Mouse (Mus musculus) c-Kit-positive CD71-positive TER-119-positive erythroid progenitor cells, embryonic 14.5 days (primary cell): ENCODE results near the gene Tas1r2.

Experiments
- DNase-seq: peaks from one replicate; pipeline ENCODE4 v3.0.0-alpha.2; 2013; ENCODE audit warnings: low spot score

Gene Tas1r2

DNA sequence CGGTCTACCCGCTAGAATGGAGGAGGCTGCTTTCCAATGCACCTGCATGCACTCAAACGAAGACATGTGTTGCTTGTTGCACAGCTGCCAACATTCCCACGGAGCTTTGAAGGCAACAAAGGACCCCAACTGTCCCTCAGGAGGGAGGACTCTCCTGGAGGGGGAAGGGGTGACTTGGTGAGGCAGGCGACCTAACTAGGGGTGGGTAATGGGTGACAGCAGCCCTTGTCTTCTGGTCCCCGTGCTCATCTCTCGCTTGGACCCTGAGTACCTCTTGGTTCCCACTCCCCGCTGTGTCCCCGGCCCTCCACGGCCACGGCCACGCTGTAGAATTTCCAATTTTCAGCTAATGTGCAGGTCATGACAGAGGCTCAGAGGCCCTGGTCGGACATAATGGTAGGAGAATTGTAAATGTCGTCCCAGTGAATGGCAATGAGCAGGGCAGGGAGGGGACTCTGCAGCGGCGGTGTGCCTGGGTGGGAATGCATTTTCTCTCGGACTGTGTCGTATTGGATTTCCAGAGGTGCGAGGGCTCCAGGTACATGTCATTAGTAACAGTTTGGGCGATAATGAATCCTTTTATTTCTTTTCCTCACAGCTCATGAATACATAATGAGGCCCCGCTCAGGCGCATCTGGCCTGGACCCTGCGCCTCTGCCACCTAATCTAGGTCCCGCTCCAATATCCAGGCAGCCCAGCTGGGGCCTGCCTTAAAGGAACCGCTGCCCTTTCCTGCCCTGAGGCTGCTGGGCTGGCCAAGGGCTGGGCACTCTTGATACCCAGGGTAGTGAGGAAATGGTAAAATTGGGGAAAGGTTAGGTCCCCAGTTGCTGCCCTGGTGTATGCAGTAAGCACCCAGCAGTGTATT lies 57.4 kb downstream of the Tas1r2 start:
- no peak for DNase-seq

GRCm38 (mm10) chr4:139715241-139715932 lies 62.0 kb downstream of the Tas1r2 start:
- no peak for DNase-seq

DNA sequence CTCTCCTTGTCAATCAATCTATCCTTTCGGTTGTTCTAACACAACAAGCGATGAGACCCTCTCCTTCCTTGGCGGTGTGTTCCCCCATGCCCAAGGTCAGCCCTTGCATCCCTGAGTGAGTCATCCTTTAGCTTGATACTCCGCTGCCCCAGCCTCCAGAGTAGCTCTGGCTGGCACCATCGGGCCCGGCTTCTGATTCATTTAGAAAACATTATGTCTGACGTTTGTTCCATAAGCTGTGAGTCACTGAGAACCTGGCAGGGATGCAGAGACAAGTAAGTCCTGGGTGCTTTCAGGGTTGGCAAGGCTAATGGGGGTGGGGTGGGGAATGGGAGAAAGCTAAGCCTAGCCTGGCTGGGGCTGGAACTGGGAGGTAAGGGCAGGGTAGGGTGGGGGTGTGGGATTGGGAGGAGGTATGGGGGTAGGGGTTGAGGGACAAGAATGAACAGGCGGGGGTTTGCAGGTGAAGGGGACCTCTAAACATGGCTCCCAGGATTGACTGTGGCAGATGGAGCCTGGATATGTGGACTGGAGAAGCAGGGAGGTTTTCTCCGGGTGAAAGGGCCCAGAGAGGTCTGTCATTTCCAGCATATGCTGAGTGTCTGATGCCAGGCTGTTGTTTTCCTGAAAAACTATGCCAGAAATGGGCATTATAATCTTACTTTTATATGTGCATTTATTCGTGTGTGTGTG lies 63.3 kb downstream of the Tas1r2 start:
- DNase-seq: no peak

- no peak for DNase-seq
Measured at GRCm38 (mm10) chr4:139718978-139719377, 65.6 kb downstream of the Tas1r2 start.
